Mouse (Mus musculus): ENCODE results near the gene Sf3a2. TPM values are rescaled to one million over a fixed set of nuclear protein-coding genes. Genes with fewer than 3 reads are reported as not detected.

The Sf3a2 gene
- polyA plus RNA-seq, 1 experiment from 2014 or later = 30.1 TPM

- ATAC-seq (ENCODE audit: low read depth) = no peak
- no peaks in the 10 kb centered on the region for H3K36me3 ChIP-seq (ENCODE audit: control insufficient read depth, insufficient read depth)
- H3K4me2 ChIP-seq (ENCODE audit: low read depth, low read length) = peak overlapping the region; percentile 35; the same call in 1 of the 2 replicates
- H3K27ac ChIP-seq (ENCODE audit: low read length) = no peak overlapping the region
- H3K9ac ChIP-seq (ENCODE audit: low read depth, low read length) = no peak overlapping the region
- H3K4me3 ChIP-seq (ENCODE audit: low read depth, low read length) = peak overlapping the region; percentile 21; the same call in 1 of the 2 replicates
- peaks cover 55% of the 10 kb centered on the region for H3K27me3 ChIP-seq (ENCODE audit: control insufficient read depth, insufficient read depth, low read depth, low read length)
- peaks cover 6% of the 10 kb centered on the region for H3K4me1 ChIP-seq (ENCODE audit: control insufficient read depth, low read depth, low read length)
- 13% methylated on average over 32 of the region's 32 CpGs for WGBS (ENCODE audit: insufficient replicate concordance)
- H3K9me3 ChIP-seq (replicated peaks; ENCODE audit: control insufficient read depth, low read length) = no peaks in the 10 kb centered on the region
Observed at GRCm38 (mm10) chr10:80843087-80843930, 45.3 kb downstream of the Sf3a2 start.

GRCm38 (mm10) chr10:80843931-80844547 lies 46.0 kb downstream of the Sf3a2 start, which contains the start of gene Lingo3:
Gene Lingo3 (minus strand): TSS chr10:80844039.
- peak within 1 kb of the TSS; percentile 21; the same call in 1 of the 2 replicates for H3K4me3 ChIP-seq (ENCODE audit: low read depth, low read length)
- ATAC-seq (ENCODE audit: low read depth) = no peak
- H3K9me3 ChIP-seq (replicated peaks; ENCODE audit: control insufficient read depth, low read length) = no peaks in the 10 kb centered on the region
- no peak within 1 kb of the TSS for H3K9ac ChIP-seq (ENCODE audit: low read depth, low read length)
- H3K4me2 ChIP-seq (ENCODE audit: low read depth, low read length) = peak within 1 kb of the TSS; percentile 35; the same call in 1 of the 2 replicates
- peaks cover 11% of the 10 kb centered on the region for H3K4me1 ChIP-seq (ENCODE audit: control insufficient read depth, low read depth, low read length)
- H3K36me3 ChIP-seq (ENCODE audit: control insufficient read depth, insufficient read depth) = no peaks in the 10 kb centered on the region
- peaks cover 55% of the 10 kb centered on the region for H3K27me3 ChIP-seq (ENCODE audit: control insufficient read depth, insufficient read depth, low read depth, low read length)
- 5% methylated on average over 42 of the region's 51 CpGs for WGBS (ENCODE audit: insufficient replicate concordance)
- H3K27ac ChIP-seq (ENCODE audit: low read length) = no peak within 1 kb of the TSS

- WGBS (ENCODE audit: insufficient replicate concordance) = 54% methylated on average over 8 of the region's 8 CpGs
- Histone ChIP-seq H3K36me3 (ENCODE audit: control insufficient read depth, insufficient read depth) (no peaks in the 10 kb centered on the region), H3K9ac (ENCODE audit: low read depth, low read length) (no peak overlapping the region), H3K4me3 (ENCODE audit: low read depth, low read length) (no peak overlapping the region), H3K9me3 (replicated peaks; ENCODE audit: control insufficient read depth, low read length) (no peaks in the 10 kb centered on the region), H3K27ac (ENCODE audit: low read length) (no peak overlapping the region), H3K27me3 (ENCODE audit: control insufficient read depth, insufficient read depth, low read depth, low read length) (peaks cover 55% of the 10 kb centered on the region), H3K4me2 (ENCODE audit: low read depth, low read length) (no peak overlapping the region), H3K4me1 (ENCODE audit: control insufficient read depth, low read depth, low read length) (peaks cover 11% of the 10 kb centered on the region)
- no peak for ATAC-seq (ENCODE audit: low read depth)
Observed at GRCm38 (mm10) chr10:80845055-80845693, 47.2 kb downstream of the Sf3a2 start.

- Histone ChIP-seq H3K9me3 (replicated peaks; ENCODE audit: control insufficient read depth, low read length) (no peaks in the 10 kb centered on the region), H3K27me3 (ENCODE audit: control insufficient read depth, insufficient read depth, low read depth, low read length) (peaks cover 49% of the 10 kb centered on the region), H3K36me3 (ENCODE audit: control insufficient read depth, insufficient read depth) (no peaks in the 10 kb centered on the region), H3K4me3 (ENCODE audit: low read depth, low read length) (no peak overlapping the region), H3K4me1 (ENCODE audit: control insufficient read depth, low read depth, low read length) (peaks cover 11% of the 10 kb centered on the region), H3K27ac (ENCODE audit: low read length) (no peak overlapping the region), H3K4me2 (ENCODE audit: low read depth, low read length) (no peak overlapping the region), H3K9ac (ENCODE audit: low read depth, low read length) (no peak overlapping the region)
- ATAC-seq (ENCODE audit: low read depth) = no peak
- 73% methylated on average over 12 of the region's 12 CpGs for WGBS (ENCODE audit: insufficient replicate concordance)
Observed at GRCm38 (mm10) chr10:80845732-80846131, 47.7 kb downstream of the Sf3a2 start.

- Histone ChIP-seq H3K27me3 (ENCODE audit: control insufficient read depth, insufficient read depth, low read depth, low read length) (peaks cover 24% of the 10 kb centered on the region), H3K4me3 (ENCODE audit: low read depth, low read length) (no peak overlapping the region), H3K36me3 (ENCODE audit: control insufficient read depth, insufficient read depth) (peaks cover 17% of the 10 kb centered on the region), H3K27ac (ENCODE audit: low read length) (no peak overlapping the region), H3K4me2 (ENCODE audit: low read depth, low read length) (no peak overlapping the region), H3K9ac (ENCODE audit: low read depth, low read length) (no peak overlapping the region), H3K4me1 (ENCODE audit: control insufficient read depth, low read depth, low read length) (peaks cover 14% of the 10 kb centered on the region), H3K9me3 (replicated peaks; ENCODE audit: control insufficient read depth, low read length) (no peaks in the 10 kb centered on the region)
- peak; percentile 78 for ATAC-seq (ENCODE audit: low read depth)
- WGBS (ENCODE audit: insufficient replicate concordance) = 2% methylated on average over 10 of the region's 10 CpGs
Observed at GRCm38 (mm10) chr10:80848571-80848970, 50.6 kb downstream of the Sf3a2 start.

MicroRNAs within 50 kb of the gene (microRNA counts, 519-probe panel; counts per million panel counts)
- microRNA mmu-miR-1982 = 60.7 counts per million

Small RNA genes within 50 kb of the gene (microRNA-seq; reads per million reads assigned to microRNA genes)
- gene Mir1982 = 2.2 reads per million

Other genes starting within 250 kb of the Sf3a2 start
- 10.9 and 12.1 TPM in 2 replicates for gene Rexo1, start 236.6 kb upstream of the Sf3a2 start, polyA plus RNA-seq (2015; fragmentation: Nextera tagmentation; extraction: Ambion mirVana)
- 9.6 and 10.7 TPM in 2 replicates for gene Klf16, start 220.9 kb upstream of the Sf3a2 start, polyA plus RNA-seq (2015; fragmentation: Nextera tagmentation; extraction: Ambion mirVana)
- gene Abhd17a, start 207.9 kb upstream of the Sf3a2 start, polyA plus RNA-seq (2015; fragmentation: Nextera tagmentation; extraction: Ambion mirVana) = 31.4 and 35.9 TPM in 2 replicates
- 35.3 and 38.3 TPM in 2 replicates for gene Scamp4, start 195.3 kb upstream of the Sf3a2 start, polyA plus RNA-seq (2015; fragmentation: Nextera tagmentation; extraction: Ambion mirVana)
- 3.2 and 3.7 TPM in 2 replicates for gene Adat3, start 195.3 kb upstream of the Sf3a2 start, polyA plus RNA-seq (2015; fragmentation: Nextera tagmentation; extraction: Ambion mirVana)
- gene Gm49322, start 192.2 kb upstream of the Sf3a2 start, polyA plus RNA-seq (2015; fragmentation: Nextera tagmentation; extraction: Ambion mirVana) = 1.2 and 1.5 TPM in 2 replicates
- gene Csnk1g2, start 175.4 kb upstream of the Sf3a2 start, polyA plus RNA-seq (2015; fragmentation: Nextera tagmentation; extraction: Ambion mirVana) = 5.0 and 9.8 TPM in 2 replicates
- gene Btbd2, start 141.1 kb upstream of the Sf3a2 start, polyA plus RNA-seq (2015; fragmentation: Nextera tagmentation; extraction: Ambion mirVana) = 2.8 and 5.1 TPM in 2 replicates
- gene Mknk2, start 120.1 kb upstream of the Sf3a2 start, polyA plus RNA-seq (2015; fragmentation: Nextera tagmentation; extraction: Ambion mirVana) = 41.5 and 54.4 TPM in 2 replicates
- gene Mob3a, start 96.2 kb upstream of the Sf3a2 start, polyA plus RNA-seq (2015; fragmentation: Nextera tagmentation; extraction: Ambion mirVana) = 26.1 and 27.4 TPM in 2 replicates
- gene Izumo4, start 96.0 kb upstream of the Sf3a2 start, polyA plus RNA-seq (2015; fragmentation: Nextera tagmentation; extraction: Ambion mirVana) = 9.3 and 10.4 TPM in 2 replicates
- 20.9 and 21.2 TPM in 2 replicates for gene Ap3d1, start 55.9 kb upstream of the Sf3a2 start, polyA plus RNA-seq (2015; fragmentation: Nextera tagmentation; extraction: Ambion mirVana)
- 6.0 and 7.5 TPM in 2 replicates for gene Dot1l, start 43.0 kb upstream of the Sf3a2 start, polyA plus RNA-seq (2015; fragmentation: Nextera tagmentation; extraction: Ambion mirVana)
- 61.4 and 64.7 TPM in 2 replicates for gene Plekhj1, start 428 bp downstream of the Sf3a2 start, polyA plus RNA-seq (2015; fragmentation: Nextera tagmentation; extraction: Ambion mirVana)
- gene Amh, start 7.0 kb downstream of the Sf3a2 start, polyA plus RNA-seq (2015; fragmentation: Nextera tagmentation; extraction: Ambion mirVana) = 0.08 TPM in 1 of 2 replicates, not detected in the other
- 0.54 and 1.2 TPM in 2 replicates for gene Jsrp1, start 15.3 kb downstream of the Sf3a2 start, polyA plus RNA-seq (2015; fragmentation: Nextera tagmentation; extraction: Ambion mirVana)
- 1,363 and 1,382 TPM in 2 replicates for gene Oaz1, start 28.5 kb downstream of the Sf3a2 start, polyA plus RNA-seq (2015; fragmentation: Nextera tagmentation; extraction: Ambion mirVana)
- not detected in 2 replicates for gene Lingo3, start 45.8 kb downstream of the Sf3a2 start, polyA plus RNA-seq (2015; fragmentation: Nextera tagmentation; extraction: Ambion mirVana)
- 92.5 and 108 TPM in 2 replicates for gene Lsm7, start 57.0 kb downstream of the Sf3a2 start, polyA plus RNA-seq (2015; fragmentation: Nextera tagmentation; extraction: Ambion mirVana)
- gene Sppl2b, start 57.1 kb downstream of the Sf3a2 start, polyA plus RNA-seq (2015; fragmentation: Nextera tagmentation; extraction: Ambion mirVana) = 60.4 and 65.3 TPM in 2 replicates
- gene Tmprss9, start 73.7 kb downstream of the Sf3a2 start, polyA plus RNA-seq (2015; fragmentation: Nextera tagmentation; extraction: Ambion mirVana) = 0.04 TPM in 1 of 2 replicates, not detected in the other
- 151 and 160 TPM in 2 replicates for gene Timm13, start 102.8 kb downstream of the Sf3a2 start, polyA plus RNA-seq (2015; fragmentation: Nextera tagmentation; extraction: Ambion mirVana)
- 10.3 TPM in 2 replicates for gene Lmnb2, start 120.0 kb downstream of the Sf3a2 start, polyA plus RNA-seq (2015; fragmentation: Nextera tagmentation; extraction: Ambion mirVana)
- gene Gadd45b, start 131.9 kb downstream of the Sf3a2 start, polyA plus RNA-seq (2015; fragmentation: Nextera tagmentation; extraction: Ambion mirVana) = 4.0 and 5.0 TPM in 2 replicates
- 0.36 and 0.44 TPM in 2 replicates for gene Gng7, start 216.7 kb downstream of the Sf3a2 start, polyA plus RNA-seq (2015; fragmentation: Nextera tagmentation; extraction: Ambion mirVana)
- not detected in 2 replicates for gene Diras1, start 227.5 kb downstream of the Sf3a2 start, polyA plus RNA-seq (2015; fragmentation: Nextera tagmentation; extraction: Ambion mirVana)
- gene Slc39a3, start 239.2 kb downstream of the Sf3a2 start, polyA plus RNA-seq (2015; fragmentation: Nextera tagmentation; extraction: Ambion mirVana) = 5.5 TPM in 2 replicates